Mouse (Mus musculus): ENCODE data around the gene Gm20509.
"Not testable (repeated sequence)": the region's sequence is repeated elsewhere in the genome, so short reads cannot be mapped to it uniquely, and the experiment has no call there.

Gene Gm20509

GRCm38 (mm10) chr9:73101536-73101935 is 734 bp upstream of the Gm20509 start, which contains the start of gene Khdc3:
Gene Khdc3 (plus strand): TSS chr9:73101836.
- DNase-seq, result no peak

- DNase-seq, result peak; percentile 30 to 66
These were observed 1.0 kb downstream of the Gm20509 start for GRCm38 (mm10) chr9:73103159-73103879.

- DNase-seq, result no peak
These were observed 1.6 kb downstream of the Gm20509 start for GRCm38 (mm10) chr9:73103880-73104198.

GRCm38 (mm10) chr9:73105141-73105540 is 2.9 kb downstream of the Gm20509 start:
- DNase-seq, result no peak

- DNase-seq, result no peak
These were observed 3.5 kb downstream of the Gm20509 start for GRCm38 (mm10) chr9:73105771-73106170.

- DNase-seq, result peak; percentile 90 to 94
These were observed 10.9 kb downstream of the Gm20509 start, which contains the start of gene Rsl24d1 for GRCm38 (mm10) chr9:73112919-73113906. Gene Rsl24d1 (plus strand): TSS chr9:73113426.

GRCm38 (mm10) chr9:73116704-73117103 is 14.4 kb downstream of the Gm20509 start:
- DNase-seq, result not testable (repeated sequence)

GRCm38 (mm10) chr9:73118012-73118411 is 15.7 kb downstream of the Gm20509 start:
- no peak for DNase-seq

- DNase-seq, result peak in 1 of 2 experiments; percentile 61
These were observed 19.5 kb downstream of the Gm20509 start for GRCm38 (mm10) chr9:73121735-73122134.

- no peak for DNase-seq
These were observed 22.8 kb downstream of the Gm20509 start for GRCm38 (mm10) chr9:73125043-73125570.

- no peak for DNase-seq
These were observed 25.2 kb downstream of the Gm20509 start for GRCm38 (mm10) chr9:73127457-73127856.

- DNase-seq, result peak; percentile 12 to 18
These were observed 27.6 kb downstream of the Gm20509 start for GRCm38 (mm10) chr9:73129875-73130274.

- no peak for DNase-seq
These were observed 28.3 kb downstream of the Gm20509 start for GRCm38 (mm10) chr9:73130529-73130928.

GRCm38 (mm10) chr9:73137341-73137886 is 35.1 kb downstream of the Gm20509 start:
- no peak for DNase-seq

- no peak for DNase-seq
These were observed 52.1 kb downstream of the Gm20509 start for GRCm38 (mm10) chr9:73154347-73154746.

GRCm38 (mm10) chr9:73157968-73158367 is 55.7 kb downstream of the Gm20509 start:
- DNase-seq, result no peak

- peak; percentile 18 to 22 for DNase-seq
These were observed 57.0 kb downstream of the Gm20509 start for GRCm38 (mm10) chr9:73159265-73159664.

GRCm38 (mm10) chr9:73162571-73163333 is 60.5 kb downstream of the Gm20509 start:
- peak; percentile 66 to 84 for DNase-seq

- no peak for DNase-seq
These were observed 63.4 kb downstream of the Gm20509 start for GRCm38 (mm10) chr9:73165631-73166030.
